ENCODE assay signal across 19 mouse cellular contexts in the genomic region with DNA sequence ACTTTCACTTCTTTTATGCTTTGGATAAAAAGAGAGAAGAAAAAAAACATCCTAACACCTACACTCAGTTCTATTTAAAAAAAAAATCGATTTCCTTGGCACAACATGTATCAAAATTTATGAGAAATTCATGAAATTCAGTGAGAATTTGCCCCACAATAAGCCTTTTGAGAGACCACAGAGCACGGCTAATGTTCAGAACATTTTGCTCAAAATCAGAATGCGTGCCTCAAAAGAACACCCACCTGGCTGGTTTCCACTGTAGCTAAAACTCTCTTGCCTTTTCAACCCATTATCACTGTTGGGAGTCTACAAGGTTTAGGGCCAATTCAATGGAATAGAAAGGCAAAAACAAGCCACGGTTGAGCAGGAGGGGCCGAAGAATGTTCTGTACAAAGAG.
"Had no signal": no experiment of that assay in that cellular context is flagged by ENCODE, and none has a peak within 500 bp of the region (broad histone marks: within the 10 kb centered on the region; RNA-seq: fewer than 3 reads in every experiment).

No protein-coding gene starts in this region.

- H3K4me3 ChIP-seq: heart, embryonic 10.5 days; heart, embryonic 12.5 days; hindbrain, embryonic 10.5 days; hindbrain, embryonic 12.5 days; intestine, embryonic 15.5 days; limb, embryonic 10.5 days; limb, embryonic 12.5 days; liver, embryonic 13.5 days; liver, embryonic 15.5 days had no signal

- H3K27ac ChIP-seq: heart, embryonic 10.5 days; hindbrain, embryonic 10.5 days; hindbrain, embryonic 12.5 days; hindbrain, embryonic 14.5 days; intestine, embryonic 15.5 days; limb, embryonic 10.5 days; limb, embryonic 12.5 days; liver, embryonic 13.5 days; liver, embryonic 15.5 days had no signal

- DNase-seq: gastrocnemius, postnatal 14 days; heart, adult 18-20 months; heart, postnatal 10 days; heart, postnatal 4 days; kidney, adult 18-20 months; kidney, postnatal 10 days; kidney, postnatal 25 days; kidney, postnatal 4 days; liver, embryonic 13.5 days; liver, postnatal 0 days had no signal
